Comparison of ENCODE assay signal across 19 mouse cellular contexts in the genomic region with DNA sequence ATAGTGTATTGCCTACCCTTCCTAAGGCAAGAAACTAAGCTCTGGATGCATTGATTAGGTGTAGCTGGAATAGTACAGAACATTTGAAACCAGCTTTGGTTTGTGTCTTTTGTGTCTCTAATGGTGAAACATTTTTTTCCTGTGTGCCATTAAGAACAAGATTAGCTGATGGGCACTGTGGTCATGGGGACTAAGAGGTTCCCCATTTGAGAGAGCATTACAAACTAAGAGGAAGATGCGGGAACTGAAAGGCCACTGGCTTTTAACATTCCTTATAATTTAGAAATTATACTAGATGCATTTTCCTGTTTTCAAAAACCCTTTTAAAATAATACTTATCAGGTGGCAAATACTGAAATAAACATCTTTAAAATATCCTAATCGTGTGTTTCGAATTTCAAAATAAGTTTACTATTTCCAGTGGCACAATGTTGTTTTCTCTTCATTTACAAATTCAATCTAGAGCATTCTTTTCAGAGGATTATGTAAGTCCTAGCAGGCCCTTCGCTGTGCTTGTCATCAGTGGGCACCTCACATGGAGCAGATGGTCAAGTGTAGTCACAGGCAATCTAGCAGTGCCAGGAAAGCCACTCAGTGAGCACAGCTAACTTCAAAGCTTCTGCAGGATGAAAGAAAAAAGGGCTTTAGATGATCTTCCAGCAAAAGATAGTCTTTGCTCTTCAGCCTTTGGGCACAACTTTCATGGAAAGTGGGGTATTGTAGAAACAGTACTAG.
DNase-seq lines count a peak whose midpoint lies in the region; TF ChIP-seq lines count a peak whose summit lies in the region.
"Had no signal": no experiment of that assay in that cellular context is flagged by ENCODE, and none has a peak within 500 bp of the region (broad histone marks: within the 10 kb centered on the region; RNA-seq: fewer than 3 reads in every experiment).

No protein-coding gene starts in this region.

- TF ChIP-seq CTCF in cerebellum, adult 2 months (IDR thresholded peaks at IDR 0.05; ENCODE audit: borderline replicate concordance, insufficient read depth, low read depth, low read length): no peak

- no peak overlapping the region for H3K4me3 ChIP-seq in cerebellum, adult 2 months (replicated peaks; ENCODE audit: insufficient read depth, low read depth, low read length)
- H3K4me3 ChIP-seq: embryonic facial prominence, embryonic 10.5 days; heart, embryonic 12.5 days; hindbrain, embryonic 15.5 days; limb, embryonic 10.5 days; liver, embryonic 12.5 days had no signal

- no peaks in the 10 kb centered on the region for H3K27me3 ChIP-seq in cerebellum, adult 2 months (ENCODE audit: control insufficient read depth, insufficient read depth, low read length)
- H3K27me3 ChIP-seq: heart, embryonic 12.5 days; hindbrain, embryonic 15.5 days; liver, embryonic 12.5 days had no signal

- intact Hi-C loops in gastrocnemius, postnatal 14 days (cut with DNase I; ENCODE audit: low total_unique reads): no loop called here

- WGBS in cerebellum, adult 2 months: 69% methylated on average over 4 of the region's 4 CpGs

- peaks cover 10% of the 10 kb centered on the region; the same call in 1 of the 2 replicates for H3K4me1 ChIP-seq in cerebellum, adult 2 months (ENCODE audit: control insufficient read depth, insufficient read depth, low read length)
- H3K4me1 ChIP-seq: embryonic facial prominence, embryonic 10.5 days; heart, embryonic 12.5 days; hindbrain, embryonic 15.5 days; liver, embryonic 12.5 days had no signal

- no peak overlapping the region for H3K27ac ChIP-seq in cerebellum, adult 2 months (ENCODE audit: insufficient read depth, low read length)
- H3K27ac ChIP-seq: embryonic facial prominence, embryonic 10.5 days; hindbrain, embryonic 15.5 days; kidney, postnatal 0 days; limb, embryonic 10.5 days; liver, embryonic 12.5 days had no signal

- no peak for TF ChIP-seq POLR2A in cerebellum, adult 2 months (IDR thresholded peaks at IDR 0.05; ENCODE audit: borderline replicate concordance, insufficient read depth, low read length)

- peak; percentile 44 for DNase-seq in layer of hippocampus, adult 9-11 months
- DNase-seq in layer of hippocampus, postnatal 25 days (ENCODE audit: extremely low spot score in 1 of 2, low spot score in 1 of 2): no peak
- DNase-seq in cerebellum, adult 2 months: peak; percentile 46 to 79
- DNase-seq in cerebellum, postnatal 14 days: peak; percentile 50 to 70
- DNase-seq in telencephalon, adult 2 months (ENCODE audit: low read depth, low spot score): peak; percentile 60
- no peak for DNase-seq in gastrocnemius, postnatal 14 days
- DNase-seq in gastrocnemius, postnatal 4 days (ENCODE audit: low spot score in 2 of 2): no peak
- DNase-seq: adrenal gland, postnatal 36 days; kidney, adult 11 months; lung, embryonic 14.5 days; retina, postnatal 1 day; spleen, adult 18-20 months; thymus, adult 2 months had no signal

Comparison
In these comparisons a context has a peak if more than half of its experiments do, and no peak if none do; other contexts are left out.
1. DNase-seq: peak in layer of hippocampus, adult 9-11 months (single experiment), cerebellum, adult 2 months (2 of 2), cerebellum, postnatal 14 days (2 of 2) and telencephalon, adult 2 months (single experiment); none in layer of hippocampus, postnatal 25 days (0 of 2), gastrocnemius, postnatal 14 days (single experiment) and gastrocnemius, postnatal 4 days (0 of 2).